Comparison of ENCODE assay signal across 8 mouse cellular contexts in genomic region chr13:34239371-34240086, GRCm38 (mm10).
DNase-seq lines count a peak whose midpoint lies in the region; TF ChIP-seq lines count a peak whose summit lies in the region.
"Had no signal": no experiment of that assay in that cellular context is flagged by ENCODE, and none has a peak within 500 bp of the region (broad histone marks: within the 10 kb centered on the region; RNA-seq: fewer than 3 reads in every experiment).

No protein-coding gene starts in this region.

- WGBS in embryonic facial prominence, embryonic 10.5 days, result 13% methylated on average over 11 of the region's 11 CpGs
- 37% methylated on average over 11 of the region's 11 CpGs for WGBS in kidney, adult 2 months

- DNase-seq in R1 (ENCODE audit: low read depth, low spot score), result peak; percentile 82
- DNase-seq in embryonic facial prominence, embryonic 10.5 days (ENCODE audit: low spot score), result peak; percentile 55
- DNase-seq in kidney, adult 2 months, result peak; percentile 89
- peak; percentile 62 for DNase-seq in mesoderm, embryonic 11.5 days (ENCODE audit: low read depth, low spot score)
- no peak for DNase-seq in right cerebral cortex, adult 2 months (ENCODE audit: low spot score in 2 of 2)
- no peak for DNase-seq in testis, postnatal 10 days (ENCODE audit: low spot score)
- DNase-seq in MN1 (ENCODE audit: low spot score), result no peak
- DNase-seq: lung, adult 2 months had no signal

- H3K27ac ChIP-seq in embryonic facial prominence, embryonic 10.5 days (replicated peaks), result peak overlapping the region; percentile 78
- peak overlapping the region; percentile 83 for H3K27ac ChIP-seq in kidney, adult 2 months (ENCODE audit: insufficient read depth, low read depth, low read length)

- no peak for TF ChIP-seq CTCF in kidney, adult 2 months (conservative IDR thresholded peaks at IDR 0.05; ENCODE audit: insufficient read depth, insufficient read length, low read depth, low read length)

- TF ChIP-seq POLR2A in kidney, adult 2 months (IDR thresholded peaks at IDR 0.05; ENCODE audit: low read depth, low read length), result no peak

- H3K36me3 ChIP-seq in embryonic facial prominence, embryonic 10.5 days (replicated peaks), result no peaks in the 10 kb centered on the region
- H3K36me3 ChIP-seq in kidney, adult 2 months (ENCODE audit: control insufficient read depth, insufficient read depth, low read length), result no peaks in the 10 kb centered on the region

- peak overlapping the region; percentile 12; the same call in 1 of the 2 replicates for H3K4me3 ChIP-seq in embryonic facial prominence, embryonic 10.5 days
- no peak overlapping the region for H3K4me3 ChIP-seq in kidney, adult 2 months (ENCODE audit: insufficient read depth, low read depth, low read length)

- H3K4me1 ChIP-seq in embryonic facial prominence, embryonic 10.5 days, result peaks cover 54% of the 10 kb centered on the region
- peaks cover 24% of the 10 kb centered on the region for H3K4me1 ChIP-seq in kidney, adult 2 months (ENCODE audit: control insufficient read depth, insufficient read depth, low read length)

- H3K9me3 ChIP-seq in embryonic facial prominence, embryonic 10.5 days, result no peaks in the 10 kb centered on the region

- H3K27me3 ChIP-seq in embryonic facial prominence, embryonic 10.5 days (replicated peaks; ENCODE audit: low read depth, poor library complexity, severe bottlenecking), result no peaks in the 10 kb centered on the region; the same call in 1 of the 2 replicates
- no peaks in the 10 kb centered on the region for H3K27me3 ChIP-seq in kidney, adult 2 months (replicated peaks; ENCODE audit: control insufficient read depth, insufficient read depth, low read length)

Comparison
In these comparisons a context has a peak if more than half of its experiments do, and no peak if none do; other contexts are left out.
1. DNase-seq: peak in R1 (single experiment), embryonic facial prominence, embryonic 10.5 days (single experiment), kidney, adult 2 months (single experiment) and mesoderm, embryonic 11.5 days (single experiment); none in right cerebral cortex, adult 2 months (0 of 2), testis, postnatal 10 days (single experiment) and MN1 (single experiment).